Mouse (Mus musculus) adrenal gland, adult 8-10 months (tissue): Measurements from ENCODE around the gene Col4a3. TPM values are rescaled to one million over a fixed set of nuclear protein-coding genes. Genes with fewer than 3 reads are reported as not detected.
A peak's percentile ranks its signal among the peaks of the same experiment; 100 is the strongest.

Source experiments
- DNase-seq: peaks from one replicate; pipeline ENCODE4 v3.0.0; 2022
- total RNA-seq, 4 experiments: library from RNA; stranded (reverse); gene quantifications; 2 replicates each; pipeline ENCODE4 v1.2.4; 2022

The Col4a3 gene
- total RNA-seq = 1 to 10 TPM; 2.0 to 3.9 (median 2.8) TPM

DNA sequence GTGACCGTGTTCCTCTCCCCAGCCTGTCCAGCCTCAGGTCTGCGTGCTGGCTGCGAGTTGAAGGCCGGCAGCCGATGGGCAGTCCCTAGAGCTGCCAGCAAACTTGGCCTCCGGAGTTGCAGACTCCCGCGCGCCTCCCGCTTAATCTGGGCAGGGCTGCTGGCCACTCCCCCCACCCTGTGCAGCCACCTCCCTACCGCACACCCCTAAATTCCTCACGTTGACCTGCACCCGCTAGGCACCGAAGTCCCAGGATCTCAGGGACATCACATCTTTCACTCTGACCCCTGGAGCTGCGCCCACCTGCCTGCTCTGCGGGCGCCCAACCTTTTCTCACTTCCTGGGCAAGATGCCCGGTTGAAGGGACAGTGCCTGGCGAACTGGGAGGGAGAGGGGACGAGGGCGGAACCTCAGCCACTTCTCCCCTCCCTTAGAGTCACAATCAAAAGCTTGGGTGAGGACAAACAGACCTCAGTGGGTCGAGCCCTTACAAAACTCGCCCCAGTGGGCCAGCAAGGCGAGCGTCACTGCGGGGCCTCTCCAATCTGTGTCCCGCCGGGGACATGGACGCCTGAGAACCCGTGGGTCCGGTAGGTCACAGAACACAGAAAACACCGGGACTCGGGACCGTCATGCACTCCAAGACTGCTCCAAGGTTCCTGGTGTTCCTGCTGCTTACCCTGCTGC lies at the start of gene Col4a3, which contains the start of gene Col4a4:
Gene Col4a3, plus strand, starts transcription at position 209 of the 687 bp plus-strand sequence.
Gene Col4a4, minus strand, starts transcription at position 137 of the 687 bp plus-strand sequence.
- DNase-seq = peak; percentile 44

DNA sequence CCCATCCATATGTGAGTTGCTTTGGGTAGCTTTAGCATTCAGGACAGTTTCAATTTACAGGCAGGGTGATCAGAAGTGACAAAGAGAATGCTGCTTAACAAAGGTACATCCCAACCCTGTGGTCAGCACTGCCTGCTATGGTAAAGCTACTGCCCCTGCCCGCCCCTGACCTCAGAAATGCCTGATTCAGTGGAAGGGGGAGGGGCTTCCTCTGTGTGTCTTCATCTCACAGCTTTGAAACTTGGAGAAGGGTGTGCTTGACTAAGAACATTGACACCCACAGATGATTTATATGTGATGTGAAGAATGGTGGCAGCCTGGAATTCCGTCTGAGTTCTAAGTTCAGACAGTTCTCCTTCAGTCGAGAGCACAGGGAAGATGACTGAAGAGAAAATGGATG lies 48.9 kb upstream of the Col4a3 start:
- no peak for DNase-seq

DNA sequence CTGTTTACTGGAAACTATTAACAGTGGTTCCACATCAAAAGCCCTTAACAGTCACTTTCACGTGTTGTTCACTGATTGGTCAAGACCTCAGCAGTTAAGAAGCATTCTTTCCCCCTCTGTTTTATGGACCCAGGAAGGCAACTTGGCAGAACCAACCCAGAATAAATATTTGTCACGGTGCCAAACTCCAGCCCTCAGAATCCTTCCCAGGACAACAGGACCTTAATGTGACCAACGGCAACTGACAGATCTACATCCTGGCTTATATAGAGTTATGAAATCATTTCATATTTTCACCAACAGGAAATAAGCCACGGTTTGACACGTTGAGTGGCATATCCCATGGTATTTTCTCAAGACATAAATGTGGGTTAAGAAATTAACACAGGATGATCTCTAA lies 46.7 kb upstream of the Col4a3 start:
- no peak for DNase-seq

DNA sequence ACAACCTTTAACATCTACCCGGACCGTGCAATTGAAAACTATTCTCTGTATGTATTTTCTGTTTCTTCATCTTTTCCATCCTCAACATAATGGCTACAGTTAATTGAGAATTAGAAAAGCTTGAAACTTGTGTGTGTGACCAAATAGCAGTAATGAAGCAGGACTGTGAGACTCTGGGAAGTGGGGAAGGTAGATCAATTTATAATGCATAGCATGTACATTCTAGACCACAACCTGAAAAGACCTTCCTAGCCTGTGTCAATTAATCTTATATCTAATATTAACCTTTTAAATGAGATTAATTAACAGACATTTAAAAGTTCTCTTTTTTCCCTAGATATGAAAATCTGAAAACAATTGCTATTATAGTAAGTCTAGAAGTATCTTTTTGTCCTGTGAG lies 42.8 kb upstream of the Col4a3 start:
- DNase-seq = no peak

DNA sequence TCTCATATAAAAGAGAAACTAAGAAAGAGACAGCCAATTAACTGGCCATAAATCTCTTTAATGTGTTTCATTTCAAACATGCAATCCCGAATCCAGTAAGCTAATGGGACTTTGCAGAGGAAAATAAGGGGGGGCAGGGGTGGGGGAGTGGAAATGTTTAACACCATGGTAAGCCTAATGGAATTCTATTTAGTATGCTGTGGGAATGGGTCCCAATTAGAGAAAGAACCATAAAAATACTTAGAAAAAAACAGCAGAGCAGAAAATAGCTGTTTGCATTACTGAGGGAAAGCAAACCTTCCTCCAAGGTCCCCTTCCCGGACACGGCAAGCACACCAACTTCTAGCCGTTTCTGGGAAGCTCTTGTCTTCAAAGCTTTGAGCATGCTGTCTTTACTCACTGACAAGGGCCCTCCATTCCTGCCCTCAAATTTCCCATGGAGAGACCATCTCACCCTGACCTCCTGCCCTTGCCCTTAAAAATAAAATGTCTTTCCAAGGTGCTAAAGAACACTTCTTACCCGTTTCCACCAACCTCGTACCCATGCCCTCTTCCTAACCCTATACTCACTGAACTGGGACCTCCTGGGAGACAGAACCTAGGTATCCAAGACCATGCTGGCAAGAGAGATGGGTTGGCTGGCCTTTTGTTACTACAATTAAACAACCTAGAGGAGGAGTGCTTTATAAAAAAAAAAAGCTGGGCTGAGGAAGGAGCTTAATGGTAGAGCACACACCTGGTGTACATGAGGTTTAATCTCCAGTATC lies 42.1 kb upstream of the Col4a3 start:
- no peak for DNase-seq

DNA sequence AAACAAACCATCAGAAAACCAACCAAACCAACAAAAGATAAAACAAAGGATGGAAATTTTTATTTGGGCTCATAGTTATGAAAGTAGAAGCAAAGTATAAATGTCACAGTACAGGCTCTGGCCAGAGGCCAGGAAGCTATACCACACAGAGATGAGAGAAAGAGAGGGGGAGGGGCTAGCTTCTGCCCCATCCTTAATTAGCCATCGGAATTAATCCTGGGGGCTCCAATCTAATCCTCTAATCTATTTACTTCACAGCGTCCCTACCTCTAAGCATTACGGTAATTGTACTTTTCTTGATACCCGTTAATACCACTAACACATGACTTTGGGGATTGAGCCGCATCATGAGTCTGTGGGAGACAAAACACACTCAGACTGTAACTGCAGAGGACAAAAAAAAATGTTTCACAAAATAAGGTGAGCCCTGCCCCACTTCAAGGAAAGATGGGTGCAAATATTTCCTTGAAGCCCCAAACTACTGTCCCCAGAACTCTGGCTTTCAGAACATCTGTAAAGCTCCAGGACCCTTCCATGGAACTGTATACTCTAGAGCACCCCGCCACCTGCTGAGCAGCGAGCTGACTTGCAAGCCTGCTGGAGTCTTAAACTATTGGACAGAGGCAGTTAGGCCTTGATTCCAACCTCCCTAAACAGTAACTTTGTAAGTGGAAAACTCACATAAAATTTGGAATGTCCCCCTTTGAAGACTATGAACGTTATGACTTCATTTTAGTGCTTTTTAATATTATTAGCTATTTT lies 41.3 kb upstream of the Col4a3 start:
- DNase-seq = no peak

DNA sequence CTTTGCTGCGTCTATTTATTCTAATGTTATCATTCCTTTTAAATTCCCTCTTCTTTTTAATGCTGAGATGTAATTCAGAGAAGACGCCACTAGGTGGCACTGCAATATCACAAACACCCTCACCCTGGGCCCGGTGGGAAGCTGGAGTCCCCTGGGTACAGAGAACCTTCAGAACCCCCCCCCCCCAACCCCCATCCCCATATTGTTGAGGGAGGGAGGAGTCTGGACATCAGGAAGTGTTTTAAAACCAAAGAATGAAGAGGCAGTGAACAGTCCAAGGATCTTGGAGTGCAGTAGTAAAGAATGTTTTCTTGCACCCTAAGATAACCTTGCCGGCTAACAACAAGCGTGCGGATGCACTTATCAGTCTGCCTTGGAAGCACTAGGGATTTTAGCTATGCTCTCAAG lies 32.3 kb upstream of the Col4a3 start:
- DNase-seq = no peak

DNA sequence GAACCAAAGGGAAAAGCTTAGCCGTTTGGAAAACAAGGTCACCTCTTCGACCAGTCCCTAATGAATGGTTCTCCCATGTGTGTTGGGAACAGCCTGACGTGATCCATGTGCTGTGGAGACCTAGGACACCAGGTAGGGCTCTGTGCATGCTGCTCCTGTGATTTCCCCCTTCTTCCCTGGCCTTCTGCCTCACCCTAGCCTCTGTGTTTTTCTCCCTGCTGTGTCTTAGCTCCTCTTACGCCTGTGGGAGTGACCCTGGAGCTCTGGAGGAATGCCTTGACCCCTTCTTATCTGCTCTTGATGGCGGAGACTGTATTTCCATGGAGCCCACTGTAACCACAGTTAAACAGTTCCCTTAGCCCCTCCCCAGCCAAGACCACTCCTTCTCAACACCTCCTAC lies 31.8 kb upstream of the Col4a3 start:
- no peak for DNase-seq

DNA sequence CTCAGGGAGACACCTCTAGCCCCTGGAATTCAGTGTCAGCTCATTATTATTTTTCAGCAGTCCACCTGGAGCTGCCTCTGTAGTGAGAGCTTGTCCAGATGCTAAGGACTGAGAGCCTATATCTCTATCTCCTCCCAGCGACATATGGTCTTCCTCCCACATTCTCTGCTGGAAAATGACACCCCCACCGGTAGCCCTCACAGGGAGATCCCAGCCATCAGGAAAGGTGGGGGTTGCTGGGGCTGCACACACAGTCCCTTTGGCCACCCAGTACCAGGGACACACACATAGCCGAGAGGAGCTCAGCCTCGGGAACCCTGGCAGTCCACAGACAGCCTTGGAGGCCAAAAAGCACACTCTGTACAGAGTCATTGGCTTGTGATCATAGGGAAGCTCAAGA lies 26.5 kb upstream of the Col4a3 start:
- DNase-seq = no peak

DNA sequence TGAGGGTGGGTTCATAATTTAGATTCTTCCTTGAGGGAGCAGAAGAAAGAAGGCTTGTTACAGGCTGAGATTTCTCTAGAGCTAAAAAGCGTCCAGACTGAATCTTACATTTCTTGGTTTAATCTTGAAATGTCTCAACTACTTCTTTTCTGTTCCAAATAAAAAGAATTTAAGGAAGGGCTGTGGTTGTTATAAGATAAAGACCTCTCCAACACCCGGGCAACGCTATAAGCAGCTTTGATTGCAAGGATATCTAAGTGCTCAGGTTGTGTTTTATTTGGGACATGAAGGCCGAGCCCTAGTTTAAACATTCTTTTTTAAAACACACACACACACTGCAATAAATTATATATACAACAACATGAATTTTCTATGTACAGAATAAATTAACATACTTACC lies 17.3 kb upstream of the Col4a3 start:
- DNase-seq = no peak

DNA sequence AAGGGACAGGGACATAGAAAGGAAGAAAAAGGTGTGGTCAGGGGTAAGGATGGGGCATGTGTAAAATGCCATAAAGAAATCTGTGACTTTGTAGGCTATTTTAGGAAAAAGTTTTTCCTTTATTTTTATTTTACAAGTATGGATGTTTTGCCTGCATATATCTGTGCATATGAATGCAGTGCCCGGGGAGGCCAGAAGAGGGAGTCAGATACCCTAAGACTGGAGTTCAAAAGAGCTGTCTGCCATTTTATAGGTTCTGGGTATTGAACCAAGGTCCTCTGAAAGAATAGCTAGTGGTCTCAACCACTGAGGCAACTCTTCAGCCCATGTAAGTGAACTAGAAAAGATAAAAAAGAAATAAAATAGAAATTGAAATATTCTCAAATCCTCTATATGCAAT lies 15.0 kb upstream of the Col4a3 start:
- no peak for DNase-seq

DNA sequence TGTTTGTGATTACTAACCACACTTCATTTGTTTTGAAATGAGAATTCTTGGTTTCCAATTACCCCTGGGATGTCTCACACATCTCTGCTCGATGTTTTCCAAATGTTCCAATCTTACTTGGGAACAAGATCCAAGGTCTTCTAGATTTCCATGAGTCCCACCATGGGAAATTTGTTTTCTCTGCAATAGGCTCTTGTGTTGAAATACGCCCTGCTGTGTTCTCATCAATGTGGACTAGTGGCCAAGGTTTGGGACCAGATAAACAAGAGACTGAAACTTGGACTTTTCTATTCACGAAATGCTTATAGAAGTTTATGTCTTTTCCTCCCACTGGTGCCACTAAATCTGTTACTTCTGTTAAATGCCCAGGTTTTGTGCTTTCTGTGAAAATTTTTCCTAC lies 11.0 kb upstream of the Col4a3 start:
- DNase-seq = no peak

DNA sequence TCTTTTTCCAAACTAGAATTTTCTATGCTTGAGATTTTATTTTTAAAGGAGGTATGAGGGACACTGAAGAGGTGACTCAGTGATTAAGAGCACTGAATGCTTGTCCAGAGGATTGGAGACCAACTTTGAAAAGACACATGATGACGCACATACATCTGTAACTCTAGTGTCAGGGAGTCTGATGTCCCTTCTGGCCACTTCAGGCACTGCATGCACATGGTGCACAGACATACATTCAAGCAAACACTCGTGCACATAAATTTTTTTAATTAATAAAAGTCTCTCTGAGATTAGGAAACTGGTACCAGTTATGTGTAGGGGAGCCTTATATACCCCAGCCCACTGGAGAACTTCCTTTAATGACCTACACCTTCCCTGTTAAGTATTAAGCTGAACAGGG lies 10.5 kb upstream of the Col4a3 start:
- no peak for DNase-seq

DNA sequence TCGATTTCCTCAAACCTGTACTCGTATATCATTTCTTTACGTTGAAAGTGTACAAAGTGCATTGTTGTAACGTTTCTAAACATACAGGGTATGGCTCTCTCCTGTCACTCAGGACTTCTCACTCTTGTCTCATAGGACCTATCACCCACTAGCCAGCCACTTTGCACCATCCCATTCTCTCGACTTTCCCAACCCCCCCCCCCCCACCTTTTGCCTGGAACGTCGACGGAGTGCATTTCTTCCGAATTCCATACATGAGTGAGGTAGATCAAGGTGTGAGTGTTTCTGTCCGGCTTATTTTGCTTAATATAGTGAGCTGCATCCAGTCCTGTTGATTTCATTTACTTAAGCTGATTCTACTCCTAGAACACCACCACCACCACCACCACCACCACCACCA lies 9.4 kb upstream of the Col4a3 start:
- DNase-seq = no peak

DNA sequence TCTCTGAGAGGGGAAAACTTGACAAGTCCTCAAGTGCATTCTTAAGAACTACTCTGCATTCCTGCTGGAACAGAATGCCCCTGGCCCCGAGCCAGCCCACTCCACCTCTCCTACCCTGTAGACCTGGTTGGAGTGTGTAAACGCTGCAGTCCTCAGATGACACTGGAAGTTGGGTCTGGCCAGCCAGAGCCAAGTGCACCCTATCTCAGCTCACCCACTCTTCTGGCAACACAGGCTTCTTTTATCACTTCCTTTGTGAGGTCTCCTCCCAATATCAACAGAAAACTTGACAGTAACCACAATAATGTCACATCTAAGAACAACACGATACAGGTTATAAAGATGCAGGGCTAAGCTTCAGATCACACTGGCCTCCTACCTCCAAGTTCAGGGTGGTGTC lies 8.8 kb upstream of the Col4a3 start:
- DNase-seq = no peak

DNA sequence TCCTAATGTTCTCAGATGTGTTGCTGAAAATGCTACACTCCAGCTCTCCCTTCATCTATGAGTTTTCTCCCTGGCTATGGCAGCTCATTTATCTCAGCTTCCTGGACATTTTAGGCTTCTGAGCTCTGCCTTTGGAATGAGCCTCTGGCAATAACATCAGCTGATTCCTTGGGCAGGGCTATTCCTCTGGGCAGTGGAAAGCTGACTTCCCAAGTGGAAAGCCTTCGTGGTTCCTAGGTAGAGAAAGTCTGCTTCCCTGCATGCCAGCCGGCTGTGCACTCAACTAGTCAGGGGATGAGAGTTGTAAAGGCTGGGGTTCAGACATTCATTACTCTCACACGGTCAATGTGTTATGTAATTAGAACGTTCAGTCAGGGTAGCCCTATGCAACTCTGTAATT lies 8.4 kb upstream of the Col4a3 start:
- DNase-seq = no peak

DNA sequence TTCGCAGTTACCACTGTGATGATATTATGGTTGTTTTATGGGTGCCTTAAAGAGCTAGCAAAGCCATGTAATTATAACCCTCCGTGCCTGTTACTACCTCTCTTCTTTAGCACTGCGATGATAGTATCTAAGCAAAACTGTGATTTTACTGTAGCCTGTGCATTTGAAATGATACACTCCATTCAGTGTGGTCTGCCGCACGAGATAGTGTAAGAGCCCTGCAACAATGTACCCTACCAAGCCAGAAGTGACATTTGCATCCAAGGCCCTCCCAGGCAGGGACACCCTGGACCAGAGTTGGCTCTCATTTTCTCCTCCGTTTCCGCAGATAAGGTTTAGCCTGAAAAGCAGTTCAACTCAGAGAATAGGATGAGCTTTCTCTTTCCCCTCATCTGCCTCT lies 740 bp upstream of the Col4a3 start:
- DNase-seq = no peak

DNA sequence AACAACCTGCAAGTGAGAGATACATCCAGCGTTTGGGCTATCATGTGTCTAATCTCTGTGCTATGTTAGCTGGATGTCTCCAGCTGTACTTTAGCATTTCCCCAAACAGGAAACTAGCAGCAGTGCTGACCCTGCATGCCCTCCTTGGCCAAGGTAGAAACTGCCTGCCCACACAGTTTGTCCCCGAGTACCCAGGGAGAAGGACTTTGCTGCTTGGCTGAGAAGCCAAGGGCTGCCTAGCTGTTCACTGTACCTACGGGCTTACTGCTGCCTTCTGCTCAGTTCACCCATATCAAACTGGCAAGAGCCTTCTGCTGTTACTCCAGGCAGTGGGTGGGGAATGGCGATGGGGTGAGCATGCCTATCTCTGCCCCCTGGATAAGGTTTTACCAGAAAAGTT lies 3.5 kb downstream of the Col4a3 start:
- no peak for DNase-seq

DNA sequence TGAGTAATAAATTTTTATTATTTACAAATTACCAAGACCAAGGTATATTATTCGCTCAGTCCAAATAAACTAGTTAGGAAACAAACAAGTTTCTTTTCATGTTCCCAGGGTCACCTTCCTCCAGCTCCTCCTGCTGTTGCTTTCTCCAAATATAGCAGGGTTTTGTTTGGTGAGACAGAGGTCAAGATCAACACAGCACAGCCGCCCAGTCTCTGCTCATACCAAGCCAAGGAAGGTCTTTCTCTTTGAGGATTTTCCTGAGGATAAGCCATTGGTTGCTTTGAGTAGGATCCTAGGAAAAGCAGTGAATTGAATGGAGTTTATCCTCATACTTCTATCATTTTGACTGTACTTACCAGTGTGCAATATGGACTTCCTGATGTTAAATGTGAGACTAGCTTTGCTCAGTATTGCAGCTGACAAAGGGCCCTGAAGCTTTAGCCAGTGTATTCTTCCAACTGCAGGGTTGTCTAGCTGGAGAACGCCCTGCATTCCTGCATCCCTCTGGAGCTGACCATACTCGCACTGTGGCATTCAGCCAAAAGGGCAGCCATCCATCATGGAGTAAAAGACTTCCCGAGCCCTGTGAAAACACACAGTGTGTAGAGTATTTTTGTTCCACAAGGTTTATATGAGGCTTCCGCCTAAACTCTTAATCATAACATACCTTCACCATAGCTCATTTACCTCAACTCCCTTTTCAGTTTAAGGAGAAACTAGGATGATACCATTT lies 10.3 kb downstream of the Col4a3 start:
- DNase-seq = peak; percentile 52

DNA sequence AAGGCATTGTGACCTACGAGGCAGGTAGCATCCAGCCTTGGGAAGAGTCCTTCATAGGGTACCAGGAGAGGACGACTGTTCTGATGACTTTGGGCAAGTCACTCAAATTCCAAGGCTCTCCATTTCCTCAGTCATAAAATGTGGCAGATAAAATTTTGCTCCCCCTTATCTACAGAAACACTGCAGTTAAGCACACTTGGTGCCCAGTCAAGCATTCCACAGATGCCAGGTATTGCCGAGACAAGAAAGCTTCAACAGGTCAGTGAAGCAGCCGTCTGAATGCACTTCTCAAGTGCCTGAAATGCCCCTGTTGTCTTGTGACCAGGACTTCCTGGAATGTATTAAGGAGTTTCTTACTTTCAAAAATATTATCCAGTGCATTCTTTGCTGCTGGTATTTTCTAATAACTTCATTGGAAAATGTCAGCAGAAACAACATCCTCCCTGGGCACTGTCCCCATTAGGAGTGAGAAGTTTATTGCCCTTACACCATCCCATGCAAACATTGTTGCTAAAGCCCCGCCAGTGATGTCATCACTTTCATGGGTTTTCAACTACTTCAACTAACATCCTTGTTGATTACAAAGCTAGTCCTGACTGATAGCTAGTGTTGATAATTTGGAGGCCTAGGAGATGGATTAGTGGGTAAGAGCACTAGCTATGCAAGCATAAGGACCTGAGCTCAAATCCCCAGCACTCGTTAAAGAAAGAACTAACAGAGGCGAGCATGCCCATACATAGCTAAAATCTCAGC lies 16.7 kb downstream of the Col4a3 start:
- no peak for DNase-seq

DNA sequence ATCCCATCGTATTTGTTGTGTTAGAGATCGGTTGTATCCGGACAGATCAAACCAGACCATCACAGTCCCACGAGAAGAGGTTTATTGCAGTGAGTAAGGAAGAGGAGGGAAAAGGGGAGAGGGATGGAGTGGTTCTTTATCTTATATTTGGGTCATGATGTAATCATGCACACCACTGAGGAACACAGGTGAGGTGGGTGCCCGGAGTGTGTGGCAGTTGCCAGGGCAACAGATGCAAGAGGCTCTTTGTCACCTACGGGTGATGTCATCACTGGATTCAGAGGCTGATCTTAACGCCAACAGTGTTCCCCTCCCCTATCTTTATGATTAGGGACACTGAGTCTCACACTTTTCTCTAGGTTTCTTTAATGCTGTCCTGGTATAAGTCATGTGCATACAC lies 18.6 kb downstream of the Col4a3 start:
- no peak for DNase-seq

DNA sequence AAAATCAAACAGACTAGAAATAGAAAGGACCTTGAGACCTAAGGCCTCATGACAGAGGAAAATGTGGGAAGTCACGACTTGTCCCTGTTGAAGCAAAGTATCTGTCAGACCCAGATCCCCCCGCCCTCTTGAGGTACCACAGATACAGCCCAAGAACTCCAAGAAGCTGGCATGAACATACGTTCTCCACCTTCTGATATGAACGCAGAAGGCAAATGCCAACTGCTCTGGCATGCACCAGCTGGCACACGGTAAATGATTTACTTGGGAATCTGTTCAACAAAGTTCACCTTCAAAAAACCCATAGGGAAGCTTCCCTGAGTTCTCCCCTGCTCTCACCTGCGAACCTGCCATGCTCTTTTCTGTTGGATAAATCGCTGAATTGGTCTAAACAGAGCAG lies 19.1 kb downstream of the Col4a3 start:
- DNase-seq = no peak
